Mouse (Mus musculus) E14TG2a.4 (cell line): Measurements from ENCODE around the gene Sdc3.
A peak's percentile ranks its signal among the peaks of the same experiment; 100 is the strongest.

Experiments
- H3K27me3 ChIP-seq: 2 replicates; pipeline ENCODE4 v1.6.1; 2014; ENCODE audit warnings: low read length, control low read depth; ENCODE audit not compliant: insufficient read depth
- H3K36me3 ChIP-seq: 2 replicates; pipeline ENCODE4 v1.6.1; 2014; ENCODE audit warnings: low read length, control low read depth; ENCODE audit not compliant: insufficient read depth
- H3K4me1 ChIP-seq: replicated peaks from 2 replicates; pipeline ENCODE4 v1.6.1; 2014; ENCODE audit warnings: low read depth, low read length, control low read depth
- H3K4me3 ChIP-seq: replicated peaks from 2 replicates; pipeline ENCODE4 v1.5.1; 2014; ENCODE audit warnings: mild to moderate bottlenecking, low read length
- H3K9me3 ChIP-seq: 2 replicates; pipeline ENCODE4 v1.6.1; 2014; ENCODE audit warnings: low read length, control low read depth
- CTCF ChIP-seq: conservative IDR thresholded peaks from 2 replicates; pipeline ENCODE4 v1.5.1; 2014; ENCODE audit warnings: low read length
- NANOG ChIP-seq: IDR thresholded peaks from 2 replicates; pipeline ENCODE4 v1.6.1; 2014; ENCODE audit warnings: borderline replicate concordance, low read length, mixed read lengths
- POU5F1 ChIP-seq: IDR thresholded peaks from 2 replicates; pipeline ENCODE4 v1.6.1; 2014; ENCODE audit warnings: low read length, borderline replicate concordance

Sdc3 gene

DNA sequence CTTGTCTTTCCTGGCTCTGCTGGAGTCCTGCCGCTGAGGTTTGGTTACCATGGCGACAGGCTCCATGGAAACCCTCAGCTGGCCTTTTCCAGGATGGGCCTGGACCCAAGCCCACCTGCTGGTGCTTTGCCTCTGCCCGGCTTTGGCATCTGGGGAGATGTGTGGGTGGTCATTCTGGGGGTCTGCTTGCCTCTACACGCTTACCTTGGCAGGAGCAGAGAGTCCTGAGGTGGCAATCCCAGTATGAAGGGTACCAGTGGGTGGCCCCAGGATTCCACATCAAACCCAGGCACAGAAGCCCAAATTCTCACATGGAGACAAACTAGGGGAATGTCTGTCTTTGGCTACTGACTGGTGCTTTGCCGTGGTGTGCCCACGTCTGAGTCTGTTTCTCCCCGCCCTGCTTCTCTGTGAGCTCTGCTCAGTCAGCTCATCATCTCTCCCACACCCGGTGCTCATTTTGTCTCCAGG is 73.6 kb downstream of the Sdc3 start:
- Histone ChIP-seq H3K4me3 (no peak overlapping the region), H3K9me3 (no peaks in the 10 kb centered on the region), H3K27me3 (peaks cover 74% of the 10 kb centered on the region), H3K4me1 (peaks cover 22% of the 10 kb centered on the region), H3K36me3 (no peaks in the 10 kb centered on the region)
- TF ChIP-seq POU5F1 (no peak), NANOG (no peak), CTCF (no peak)

DNA sequence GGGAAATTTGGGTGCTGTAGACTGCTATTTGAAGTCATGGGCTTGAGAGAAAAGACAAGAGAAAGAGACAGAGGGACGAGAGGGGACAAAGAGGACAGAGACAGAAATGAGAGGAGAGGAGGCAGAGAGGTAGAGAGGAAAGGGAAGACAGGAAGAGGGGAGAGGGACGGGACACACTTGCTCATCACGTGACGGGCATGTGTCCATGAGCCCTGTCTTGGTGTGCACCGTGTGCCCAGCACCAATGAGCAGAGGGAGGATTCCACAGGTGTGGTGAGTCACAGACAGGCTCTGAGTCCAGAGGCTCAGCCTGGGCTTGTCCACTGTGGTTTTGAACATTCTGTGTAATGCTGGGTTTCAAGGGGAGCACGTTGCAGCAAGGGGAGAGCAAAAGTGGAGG is 75.6 kb downstream of the Sdc3 start:
- Histone ChIP-seq H3K4me3 (no peak overlapping the region), H3K9me3 (no peaks in the 10 kb centered on the region), H3K36me3 (no peaks in the 10 kb centered on the region), H3K4me1 (peaks cover 8% of the 10 kb centered on the region), H3K27me3 (peaks cover 54% of the 10 kb centered on the region)
- TF ChIP-seq NANOG (no peak), CTCF (no peak), POU5F1 (no peak)

DNA sequence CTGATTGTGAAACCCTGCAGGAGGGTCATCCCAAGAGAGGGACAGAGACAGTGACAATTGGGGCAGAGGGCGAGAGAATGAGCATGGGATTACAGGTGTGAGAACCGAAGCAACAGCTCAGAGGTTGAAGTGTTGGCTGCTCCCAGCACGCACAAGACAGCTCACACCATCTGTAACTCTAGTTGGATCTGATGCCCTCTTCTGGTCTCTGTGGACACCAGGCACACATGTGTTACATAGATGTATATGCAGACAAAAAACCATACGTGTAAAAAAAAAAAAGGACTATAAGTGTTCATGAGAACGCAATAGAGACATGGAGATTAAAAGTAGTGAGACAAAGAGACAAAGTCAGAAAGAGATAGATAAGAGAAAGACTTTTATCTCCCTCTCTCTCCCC is 76.5 kb downstream of the Sdc3 start:
- H3K9me3 ChIP-seq: no peaks in the 10 kb centered on the region
- H3K27me3 ChIP-seq: peaks cover 45% of the 10 kb centered on the region
- TF ChIP-seq CTCF: no peak
- no peak for TF ChIP-seq NANOG
- no peak for TF ChIP-seq POU5F1
- H3K4me1 ChIP-seq: peaks cover 8% of the 10 kb centered on the region
- H3K36me3 ChIP-seq: no peaks in the 10 kb centered on the region
- no peak overlapping the region for H3K4me3 ChIP-seq

DNA sequence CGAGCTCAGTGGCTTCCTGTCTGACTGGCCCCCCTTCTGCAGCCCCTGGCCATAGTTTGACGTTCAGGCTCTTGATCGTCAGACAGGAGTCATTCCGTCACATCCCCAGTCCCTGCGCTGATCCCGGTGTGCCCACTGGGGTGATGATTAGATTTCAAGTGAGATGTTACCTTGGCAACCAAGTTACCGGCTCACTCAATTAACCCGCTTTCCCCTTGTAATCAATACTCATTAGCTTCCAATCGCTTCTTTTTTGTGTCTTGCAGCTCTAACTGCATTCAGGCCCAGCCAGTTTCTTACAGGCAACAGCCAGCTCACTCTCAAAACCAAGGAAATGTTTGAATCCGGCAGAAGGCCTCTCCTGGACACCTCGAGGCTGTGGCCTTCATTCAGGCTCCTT is 80.1 kb downstream of the Sdc3 start:
- H3K4me1 ChIP-seq: 0 out of 2 replicates have a peak, but pooled peaks cover 7% of the 10 kb centered on the region
- no peaks in the 10 kb centered on the region for H3K36me3 ChIP-seq
- no peak overlapping the region for H3K4me3 ChIP-seq
- no peaks in the 10 kb centered on the region for H3K9me3 ChIP-seq
- peaks cover 48% of the 10 kb centered on the region for H3K27me3 ChIP-seq
- TF ChIP-seq POU5F1 (no peak), NANOG (no peak), CTCF (no peak)

DNA sequence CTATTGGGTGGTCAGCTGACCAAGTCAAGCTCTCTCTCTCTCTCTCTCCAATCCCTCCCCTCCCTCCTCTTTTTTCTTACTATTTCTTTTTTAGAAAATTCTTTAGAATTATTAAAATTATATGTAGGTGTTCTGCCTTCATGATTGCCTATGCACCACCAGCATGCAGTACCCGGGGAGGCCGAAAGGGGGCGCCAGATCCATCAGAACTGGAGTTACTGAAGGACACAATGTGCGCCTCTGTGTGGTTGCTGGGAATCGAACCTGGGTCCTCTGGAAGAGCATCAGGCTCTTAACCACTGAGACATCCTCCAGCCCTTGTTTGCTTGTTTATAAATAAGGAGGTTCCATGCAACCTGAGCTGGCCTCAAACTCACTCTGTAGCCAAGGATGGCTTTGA is 81.1 kb downstream of the Sdc3 start:
- no peaks in the 10 kb centered on the region for H3K36me3 ChIP-seq
- peaks cover 10% of the 10 kb centered on the region; the same call in 1 of the 2 replicates for H3K4me1 ChIP-seq
- no peaks in the 10 kb centered on the region for H3K9me3 ChIP-seq
- TF ChIP-seq POU5F1 (no peak), CTCF (peak; percentile 97), NANOG (no peak)
- peaks cover 40% of the 10 kb centered on the region for H3K27me3 ChIP-seq
- H3K4me3 ChIP-seq: no peak overlapping the region

DNA sequence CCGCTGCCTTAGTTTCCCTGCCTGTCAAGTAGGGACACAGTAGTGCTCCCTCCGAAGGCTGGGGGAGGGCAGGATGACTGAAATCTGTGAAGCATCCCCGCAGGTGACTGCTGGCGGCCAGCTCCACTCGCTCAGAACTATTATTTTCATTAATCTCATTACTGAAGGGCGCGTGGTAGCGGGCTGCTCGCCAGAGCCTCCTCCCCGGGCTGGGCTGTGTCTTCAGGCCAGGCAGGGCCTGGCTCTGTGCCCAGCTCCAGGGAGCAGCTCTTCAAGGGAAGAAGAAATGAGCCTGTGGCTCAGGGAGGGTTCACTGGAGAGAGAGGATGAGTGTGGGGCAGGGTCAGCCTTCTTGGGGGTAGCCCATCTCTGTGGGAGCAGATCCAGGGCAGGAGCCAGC is 82.3 kb downstream of the Sdc3 start:
- no peaks in the 10 kb centered on the region for H3K36me3 ChIP-seq
- H3K27me3 ChIP-seq: peaks cover 40% of the 10 kb centered on the region
- TF ChIP-seq NANOG: no peak
- TF ChIP-seq POU5F1: no peak
- TF ChIP-seq CTCF: no peak
- H3K4me3 ChIP-seq: no peak overlapping the region
- peaks cover 13% of the 10 kb centered on the region for H3K4me1 ChIP-seq
- H3K9me3 ChIP-seq: no peaks in the 10 kb centered on the region
